Mouse (Mus musculus): ENCODE measurements around the gene Areg.

Areg gene

GRCm38 (mm10) chr5:91162787-91163186 lies 23.4 kb downstream of the Areg start:
- in situ Hi-C loops (cut with MboI, MseI) = loop anchor here (25.0 kb wide), 1 partner anchor 1400 kb away; the partner anchor contains the start of gene Fam47e

GRCm38 (mm10) chr5:91166601-91167000 lies 27.2 kb downstream of the Areg start:
- in situ Hi-C loops (cut with MboI, MseI) = loop anchor here (25.0 kb wide), 1 partner anchor 1396 kb away; the partner anchor contains the start of gene Fam47e

- in situ Hi-C loops (cut with MboI, MseI) = no loop called here
Observed at GRCm38 (mm10) chr5:91176397-91176796, 37.0 kb downstream of the Areg start.

GRCm38 (mm10) chr5:91194572-91194971 lies 55.2 kb downstream of the Areg start:
- in situ Hi-C loops (cut with MboI, MseI) = no loop called here

Data from T-helper 2 cell (primary cell).